Mouse (Mus musculus): ENCODE data around the gene Nlrp9b.
"Not testable (repeated sequence)": the region's sequence is repeated elsewhere in the genome, so short reads cannot be mapped to it uniquely, and the experiment has no call there.

The Nlrp9b gene

GRCm38 (mm10) chr7:19991165-19991564 is at the start of gene Nlrp9b:
TSS of gene Nlrp9b (plus strand) at chr7:19991465.
- DNase-seq (ENCODE audit: inconsistent ontology term) = not testable (repeated sequence)

- no peak for DNase-seq (ENCODE audit: inconsistent ontology term)
These were observed 46.6 kb upstream of the Nlrp9b start for GRCm38 (mm10) chr7:19944709-19945108.

- DNase-seq (ENCODE audit: inconsistent ontology term) = no peak
These were observed 46.1 kb upstream of the Nlrp9b start for GRCm38 (mm10) chr7:19945201-19945600.

GRCm38 (mm10) chr7:19945821-19946515 is 45.3 kb upstream of the Nlrp9b start:
- no peak for DNase-seq (ENCODE audit: inconsistent ontology term)

- DNase-seq (ENCODE audit: inconsistent ontology term) = no peak
These were observed 42.3 kb upstream of the Nlrp9b start for GRCm38 (mm10) chr7:19948956-19949355.

- DNase-seq (ENCODE audit: inconsistent ontology term) = no peak
These were observed 41.3 kb upstream of the Nlrp9b start for GRCm38 (mm10) chr7:19949996-19950395.

GRCm38 (mm10) chr7:19950589-19950988 is 40.7 kb upstream of the Nlrp9b start, which contains the start of gene Igsf23:
TSS of gene Igsf23 (minus strand) at chr7:19950756.
- no peak for DNase-seq (ENCODE audit: inconsistent ontology term)

GRCm38 (mm10) chr7:19952320-19952986 is 38.8 kb upstream of the Nlrp9b start:
- peak; percentile 90 for DNase-seq (ENCODE audit: inconsistent ontology term)

- no peak for DNase-seq (ENCODE audit: inconsistent ontology term)
These were observed 38.2 kb upstream of the Nlrp9b start for GRCm38 (mm10) chr7:19953054-19953453.

- DNase-seq (ENCODE audit: inconsistent ontology term) = no peak
These were observed 35.4 kb upstream of the Nlrp9b start for GRCm38 (mm10) chr7:19955861-19956260.

GRCm38 (mm10) chr7:19956341-19956781 is 34.9 kb upstream of the Nlrp9b start:
- peak; percentile 70 for DNase-seq (ENCODE audit: inconsistent ontology term)

GRCm38 (mm10) chr7:19962423-19962822 is 28.8 kb upstream of the Nlrp9b start:
- DNase-seq (ENCODE audit: inconsistent ontology term) = no peak

GRCm38 (mm10) chr7:19964985-19965579 is 26.2 kb upstream of the Nlrp9b start, which contains the start of gene Ceacam20:
TSS of gene Ceacam20 (plus strand) at chr7:19965412.
- DNase-seq (ENCODE audit: inconsistent ontology term) = no peak

- DNase-seq (ENCODE audit: inconsistent ontology term) = no peak
These were observed 22.2 kb upstream of the Nlrp9b start for GRCm38 (mm10) chr7:19969106-19969505.

- DNase-seq (ENCODE audit: inconsistent ontology term) = no peak
These were observed 21.6 kb upstream of the Nlrp9b start for GRCm38 (mm10) chr7:19969541-19970090.

GRCm38 (mm10) chr7:19970196-19970595 is 21.1 kb upstream of the Nlrp9b start:
- DNase-seq (ENCODE audit: inconsistent ontology term) = no peak

- no peak for DNase-seq (ENCODE audit: inconsistent ontology term)
These were observed 19.7 kb upstream of the Nlrp9b start for GRCm38 (mm10) chr7:19971516-19971915.

GRCm38 (mm10) chr7:19996721-19997120 is 5.5 kb downstream of the Nlrp9b start:
- not testable (repeated sequence) for DNase-seq (ENCODE audit: inconsistent ontology term)

- no peak for DNase-seq (ENCODE audit: inconsistent ontology term)
These were observed 18.7 kb downstream of the Nlrp9b start for GRCm38 (mm10) chr7:20009987-20010386.

GRCm38 (mm10) chr7:20064100-20064499 is 72.8 kb downstream of the Nlrp9b start:
- not testable (repeated sequence) for DNase-seq (ENCODE audit: inconsistent ontology term)

GRCm38 (mm10) chr7:20078118-20078517 is 86.9 kb downstream of the Nlrp9b start:
- not testable (repeated sequence) for DNase-seq (ENCODE audit: inconsistent ontology term)

GRCm38 (mm10) chr7:20099380-20099779 is 108.1 kb downstream of the Nlrp9b start, which contains the start of gene Vmn1r91:
TSS of gene Vmn1r91 (plus strand) at chr7:20099680.
- DNase-seq (ENCODE audit: inconsistent ontology term) = not testable (repeated sequence)

All from Muller cell, postnatal 12 days (primary cell).